Mouse (Mus musculus) bone marrow macrophage, adult 2 months (primary cell): ENCODE data around the gene Phf11c. TPM values are rescaled to one million over a fixed set of nuclear protein-coding genes. Genes with fewer than 3 reads are reported as not detected.

Experiments used
- H3K27ac ChIP-seq: 2 replicates; pipeline ENCODE4 v1.5.1; 2012; ENCODE audit warnings: low read depth, low read length; ENCODE audit not compliant: insufficient read depth
- H3K4me1 ChIP-seq: 2 replicates; pipeline ENCODE4 v1.6.1; 2012; ENCODE audit warnings: low read length; ENCODE audit not compliant: control insufficient read depth, insufficient read depth
- H3K4me3 ChIP-seq: 2 replicates; pipeline ENCODE4 v1.5.1; 2012; ENCODE audit warnings: mild to moderate bottlenecking, low read length, moderate library complexity; ENCODE audit not compliant: insufficient read depth
- CTCF ChIP-seq: IDR thresholded peaks from 2 replicates; pipeline ENCODE4 v1.5.1; 2012; ENCODE audit warnings: low read depth, mild to moderate bottlenecking, low read length, moderate library complexity
- POLR2A ChIP-seq: IDR thresholded peaks from 2 replicates; pipeline ENCODE4 v1.6.1; 2012; ENCODE audit warnings: mild to moderate bottlenecking, low read depth, low read length, borderline replicate concordance
- polyA plus RNA-seq: library from polyadenylated mRNA; stranded (reverse); fragments of >200 nt; gene quantifications from 2 replicates; pipeline ENCODE4 v1.2.4, GENCODE M21; 2012; ENCODE audit not compliant: missing spikeins, insufficient read depth, insufficient read length

The Phf11c gene
- 2.2 and 2.4 TPM in 2 replicates for polyA plus RNA-seq

DNA sequence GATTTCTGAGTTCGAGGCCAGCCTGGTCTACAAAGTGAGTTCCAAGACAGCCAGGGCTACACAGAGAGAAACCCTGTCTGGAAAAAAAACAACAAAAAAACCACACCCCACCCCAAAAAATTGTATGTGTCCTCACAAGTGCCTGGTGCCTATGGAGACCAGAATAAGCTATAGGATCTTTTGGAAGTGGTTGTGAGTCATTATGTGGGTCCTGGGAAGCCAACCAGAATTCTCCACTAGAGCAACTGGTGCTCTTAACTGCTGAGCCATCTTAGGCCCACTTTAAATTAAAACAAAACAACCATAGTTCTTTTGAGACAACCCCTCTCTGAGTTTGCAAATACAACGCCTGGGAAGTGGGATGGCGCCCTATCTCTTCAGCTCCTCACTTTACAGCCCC is at the start of gene Phf11c:
Gene Phf11c, minus strand, starts transcription at position 101 of the 400 bp plus-strand sequence.
- H3K4me1 ChIP-seq: no peaks in the 10 kb centered on the region
- TF ChIP-seq CTCF (no peak), POLR2A (no peak)
- H3K27ac ChIP-seq: no peak within 1 kb of the TSS
- H3K4me3 ChIP-seq: no peak within 1 kb of the TSS

DNA sequence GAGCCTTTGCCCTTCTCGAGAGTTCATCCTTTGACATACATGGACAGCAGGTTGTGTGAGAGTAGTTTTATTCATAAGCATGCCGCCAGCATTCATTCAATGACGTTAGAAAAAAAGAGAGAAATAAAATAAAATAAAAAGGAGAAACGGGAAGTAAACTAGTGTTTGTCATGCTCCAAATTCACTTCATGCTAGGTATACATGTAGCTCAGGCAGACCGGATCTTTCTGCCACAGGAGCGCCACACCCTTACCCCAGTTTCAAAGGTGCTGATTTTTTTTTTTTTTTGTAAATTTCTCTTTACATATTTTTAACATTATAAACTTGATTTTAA is 46.3 kb upstream of the Phf11c start:
- TF ChIP-seq CTCF: no peak
- TF ChIP-seq POLR2A: no peak
- Histone ChIP-seq H3K4me3 (peak overlapping the region; percentile 83), H3K27ac (peak overlapping the region; percentile 43)

DNA sequence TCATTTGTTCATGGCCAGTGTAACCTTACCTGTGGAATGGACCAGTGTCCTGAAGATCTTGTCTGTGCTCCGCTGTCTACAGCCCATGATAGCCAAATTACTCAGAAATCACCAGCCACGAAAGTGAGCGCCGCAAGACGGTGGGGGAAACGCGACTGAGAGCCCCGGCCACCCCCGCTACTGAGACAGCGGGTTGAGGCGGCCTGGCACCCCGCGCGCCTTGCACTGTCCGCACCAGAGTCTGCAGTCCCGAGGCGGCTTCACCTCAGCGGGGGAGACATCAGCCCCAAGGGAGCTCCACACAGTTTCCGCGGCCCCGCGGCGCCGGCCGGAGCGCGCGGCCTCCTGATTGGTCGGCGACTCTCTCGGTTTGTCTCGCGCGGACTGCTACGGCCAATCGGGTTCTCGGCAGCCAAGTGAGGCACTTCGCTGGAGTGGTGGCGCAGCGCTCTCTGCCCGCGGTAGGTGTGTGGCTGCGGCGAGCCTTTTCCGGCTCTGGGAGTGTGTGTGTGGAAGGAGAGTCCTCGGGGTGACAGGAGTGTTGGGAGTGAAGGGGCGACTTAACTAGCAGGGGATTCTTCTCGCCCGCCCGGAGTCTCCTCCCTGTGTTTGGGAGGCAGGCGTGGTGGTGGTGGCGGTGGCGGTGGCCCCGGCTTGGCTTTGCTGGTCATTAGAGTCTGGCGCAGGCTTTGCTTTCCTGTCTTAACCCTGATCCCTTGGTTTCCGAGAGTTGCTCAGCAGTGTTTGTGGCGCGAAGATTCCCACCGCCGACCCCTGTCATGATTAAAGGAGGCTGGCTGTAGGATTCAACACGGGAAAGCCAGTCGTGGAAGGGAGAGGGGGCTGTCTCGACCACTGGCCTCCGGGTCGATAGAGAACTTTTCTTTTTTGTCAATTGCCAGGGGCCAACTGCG is 45.6 kb upstream of the Phf11c start, which contains the start of the genes Setdb2 and Cab39l:
Gene Setdb2, minus strand, starts transcription at position 327 of the 914 bp plus-strand sequence.
Gene Cab39l, plus strand, starts transcription at position 415 of the 914 bp plus-strand sequence.
- Histone ChIP-seq H3K4me1 (peaks cover 10% of the 10 kb centered on the region), H3K4me3 (peak within 1 kb of the TSS; percentile 83), H3K27ac (peak within 1 kb of the TSS; percentile 43)
- TF ChIP-seq CTCF (no peak), POLR2A (peak; percentile 52; the same call in 1 of the 2 replicates)

More for the DNA sequence above, 46.3 kb upstream of the Phf11c start:
- H3K4me1 ChIP-seq: peaks cover 10% of the 10 kb centered on the region

DNA sequence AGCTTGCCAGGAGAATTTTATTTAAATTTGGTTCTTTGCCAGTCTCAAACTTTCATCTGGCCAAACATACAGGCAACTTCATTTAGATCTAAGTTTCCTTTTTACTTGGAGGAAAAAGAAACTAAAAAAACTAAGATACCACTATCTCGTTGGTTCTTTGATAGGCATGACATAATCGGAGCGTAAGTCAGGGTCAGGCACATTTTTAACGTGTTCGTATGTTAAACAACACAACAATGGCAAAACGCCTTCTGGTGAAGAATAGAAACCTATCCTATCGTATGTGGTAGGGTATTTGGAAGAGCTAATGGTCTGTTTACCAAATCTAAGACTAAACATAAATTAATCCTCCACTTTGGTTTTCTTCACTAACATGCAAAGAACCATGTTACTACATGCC is 44.9 kb upstream of the Phf11c start:
- Histone ChIP-seq H3K4me3 (peak overlapping the region; percentile 83), H3K4me1 (peaks cover 10% of the 10 kb centered on the region), H3K27ac (no peak overlapping the region)
- no peak for TF ChIP-seq CTCF
- TF ChIP-seq POLR2A: no peak

DNA sequence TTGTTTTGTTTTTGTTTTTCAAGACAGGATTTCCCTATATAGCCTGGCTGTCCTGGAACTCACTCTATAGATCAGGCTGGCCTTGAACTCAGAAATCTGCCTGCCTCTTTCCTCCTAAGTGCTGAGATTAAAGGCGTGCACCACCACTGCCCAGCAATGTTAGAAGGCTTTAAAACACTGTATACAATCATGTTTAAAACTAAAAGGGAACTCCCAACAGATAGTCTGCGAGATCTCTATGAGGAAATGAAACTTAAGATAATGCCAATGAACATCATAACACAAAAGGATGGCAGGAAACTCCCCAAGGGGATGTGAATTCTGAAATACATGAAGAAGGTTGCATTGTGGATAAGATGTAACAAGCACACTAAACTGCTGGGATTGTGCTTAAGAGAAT is 43.3 kb upstream of the Phf11c start:
- Histone ChIP-seq H3K4me3 (no peak overlapping the region), H3K4me1 (peaks cover 12% of the 10 kb centered on the region), H3K27ac (peak overlapping the region; percentile 52; the same call in 1 of the 2 replicates)
- no peak for TF ChIP-seq POLR2A
- TF ChIP-seq CTCF: no peak

GRCm38 (mm10) chr14:59437398-59437797 is 42.2 kb upstream of the Phf11c start:
- Histone ChIP-seq H3K4me3 (no peak overlapping the region), H3K27ac (no peak overlapping the region), H3K4me1 (peaks cover 8% of the 10 kb centered on the region)
- TF ChIP-seq CTCF (no peak), POLR2A (no peak)

DNA sequence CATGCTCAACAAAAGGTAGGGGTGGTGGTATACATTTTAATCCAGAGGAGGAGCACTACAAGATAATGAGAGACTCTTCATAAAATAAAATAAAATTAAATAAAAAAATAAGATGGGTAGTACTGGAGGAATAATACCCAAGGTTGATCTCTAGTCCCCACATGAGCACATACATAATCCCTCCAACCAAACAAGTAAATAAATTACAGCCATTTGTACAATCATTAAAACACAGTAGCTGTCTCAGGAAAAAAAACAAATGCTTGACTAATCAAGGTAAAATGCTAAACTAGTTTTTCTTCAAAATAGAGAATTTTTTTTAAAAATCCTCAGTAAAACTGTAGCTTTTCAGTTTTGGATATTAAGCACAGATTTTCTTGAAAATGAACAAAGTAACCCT is 40.0 kb upstream of the Phf11c start:
- Histone ChIP-seq H3K4me3 (no peak overlapping the region), H3K4me1 (peaks cover 7% of the 10 kb centered on the region), H3K27ac (no peak overlapping the region)
- TF ChIP-seq CTCF (no peak), POLR2A (no peak)

DNA sequence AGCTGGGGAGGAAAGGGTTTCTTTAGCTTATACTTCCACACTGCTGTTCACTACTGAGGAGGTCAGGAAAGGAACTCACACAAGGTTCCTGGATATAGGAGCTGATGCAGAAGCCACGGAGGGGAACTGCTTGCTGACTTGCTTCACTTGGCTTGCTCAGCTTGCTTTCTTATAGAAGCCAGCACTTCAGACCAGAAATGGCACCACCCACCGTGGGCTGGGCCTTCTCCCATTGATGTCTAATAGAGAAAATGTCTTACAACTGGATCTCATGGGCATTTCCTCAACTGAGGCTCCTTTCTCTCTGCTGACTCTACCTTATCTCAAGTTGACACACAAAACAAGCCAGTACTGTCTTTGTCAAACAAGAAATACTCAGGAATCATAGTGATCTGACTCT is 38.7 kb upstream of the Phf11c start:
- no peak overlapping the region for H3K27ac ChIP-seq
- 0 out of 2 replicates have a peak, but pooled peaks cover 2% of the 10 kb centered on the region for H3K4me1 ChIP-seq
- no peak overlapping the region for H3K4me3 ChIP-seq
- TF ChIP-seq CTCF (no peak), POLR2A (no peak)

- Histone ChIP-seq H3K4me3 (no peak overlapping the region), H3K27ac (no peak overlapping the region), H3K4me1 (0 out of 2 replicates have a peak, but pooled peaks cover 2% of the 10 kb centered on the region)
- TF ChIP-seq CTCF (no peak), POLR2A (no peak)
These were observed 35.4 kb upstream of the Phf11c start for GRCm38 (mm10) chr14:59430556-59430955.
